Mouse (Mus musculus): ENCODE results near the gene Lalba.

- no peak for TF ChIP-seq CHD2 (IDR thresholded peaks at IDR 0.05; ENCODE audit: low read depth, low read length)
- no peak for TF ChIP-seq MAFK (IDR thresholded peaks at IDR 0.05; ENCODE audit: insufficient read depth, low read depth, low read length)
- TF ChIP-seq HCFC1 (IDR thresholded peaks at IDR 0.05; ENCODE audit: borderline replicate concordance, insufficient read depth, low read length), result no peak
- no peak for TF ChIP-seq ZNF384 (IDR thresholded peaks at IDR 0.05; ENCODE audit: low read depth, low read length)
Measured at GRCm38 (mm10) chr15:98476281-98476680, 6.2 kb downstream of the Lalba start.

All from ES-E14 (cell line).